Mouse (Mus musculus) liver, embryonic 15.5 days (tissue): Measurements from ENCODE around the gene Frs2. TPM values are rescaled to one million over a fixed set of nuclear protein-coding genes. Genes with fewer than 3 reads are reported as not detected.
A peak's percentile ranks its signal among the peaks of the same experiment; 100 is the strongest.
"Not testable (repeated sequence)": the region's sequence is repeated elsewhere in the genome, so short reads cannot be mapped to it uniquely, and the experiment has no call there.

Experiments
- ATAC-seq: fragments of 200-750 bp; cut with Nextera tagmentation; 2 replicates; pipeline ENCODE4 v1.8.0; 2017; ENCODE audit warnings: moderate number of reproducible peaks, mild to moderate bottlenecking, moderate library complexity; ENCODE audit not compliant: insufficient read depth
- H3K27ac ChIP-seq: fragments of 300-500 bp; sonication (generic); replicated peaks from 2 replicates; pipeline ENCODE4 v1.5.1; 2015; ENCODE audit warnings: mild to moderate bottlenecking, inconsistent platforms
- H3K27me3 ChIP-seq: fragments of 300-500 bp; sonication (generic); 2 replicates; pipeline ENCODE4 v1.6.1; 2015; ENCODE audit warnings: mild to moderate bottlenecking, inconsistent platforms
- H3K36me3 ChIP-seq: fragments of 300-500 bp; sonication (generic); replicated peaks from 2 replicates; pipeline ENCODE4 v1.6.1; 2015; ENCODE audit warnings: moderate library complexity, mild to moderate bottlenecking, inconsistent platforms
- H3K4me1 ChIP-seq: fragments of 300-500 bp; sonication (generic); replicated peaks from 2 replicates; pipeline ENCODE4 v1.6.1; 2015; ENCODE audit warnings: inconsistent platforms
- H3K4me2 ChIP-seq: fragments of 300-500 bp; sonication (generic); 2 replicates; pipeline ENCODE4 v1.6.1; 2015; ENCODE audit warnings: moderate library complexity, mild to moderate bottlenecking, inconsistent platforms
- H3K4me3 ChIP-seq: fragments of 300-500 bp; sonication (generic); replicated peaks from 2 replicates; pipeline ENCODE4 v1.5.1; 2015; ENCODE audit warnings: mild to moderate bottlenecking, inconsistent platforms
- H3K9ac ChIP-seq: fragments of 300-500 bp; sonication (generic); 2 replicates; pipeline ENCODE4 v1.6.1; 2015; ENCODE audit warnings: moderate library complexity, mild to moderate bottlenecking, inconsistent platforms
- H3K9me3 ChIP-seq: fragments of 300-500 bp; sonication (generic); replicated peaks from 2 replicates; pipeline ENCODE4 v1.6.1; 2016; ENCODE audit warnings: inconsistent platforms
- WGBS: fragments of 180-500 bp; shearing (Covaris S2); methylation state at CpG from one replicate; pipeline ENCODE4 v1.1.7; 2015; ENCODE audit warnings: mixed read lengths; ENCODE audit not compliant: insufficient replicate concordance; 5-methylcytosine and 5-hydroxymethylcytosine counted together
- polyA plus RNA-seq: library from polyadenylated mRNA; unstranded; fragments of >200 nt; fragmentation: Nextera tagmentation; extraction: Ambion mirVana; gene quantifications from 2 replicates; pipeline ENCODE4 v1.2.1, GENCODE M21; 2015

The Frs2 gene
- polyA plus RNA-seq, 1 experiment from 2014 or later: 6.9 TPM

GRCm38 (mm10) chr10:117072191-117072888, 76.0 kb downstream of the Frs2 start:
- H3K9ac ChIP-seq: no peak overlapping the region
- H3K4me2 ChIP-seq: peak overlapping the region; percentile 10; the same call in 1 of the 2 replicates
- H3K27ac ChIP-seq: no peak overlapping the region; the same call in 1 of the 2 replicates
- peak; percentile 13; the same call in 1 of the 2 replicates for ATAC-seq
- 86% methylated on average over 18 of the region's 18 CpGs for WGBS
- no peaks in the 10 kb centered on the region for H3K4me1 ChIP-seq
- peaks cover 74% of the 10 kb centered on the region for H3K36me3 ChIP-seq
- H3K4me3 ChIP-seq: no peak overlapping the region
- H3K9me3 ChIP-seq: no peaks in the 10 kb centered on the region
- H3K27me3 ChIP-seq: no peaks in the 10 kb centered on the region

GRCm38 (mm10) chr10:117069109-117069508, 79.2 kb downstream of the Frs2 start:
- H3K27ac ChIP-seq: no peak overlapping the region
- H3K9ac ChIP-seq: no peak overlapping the region
- no peaks in the 10 kb centered on the region for H3K27me3 ChIP-seq
- 83% methylated on average over 3 of the region's 3 CpGs for WGBS
- peaks cover 2% of the 10 kb centered on the region for H3K4me1 ChIP-seq
- H3K4me2 ChIP-seq: no peak overlapping the region
- H3K9me3 ChIP-seq: no peaks in the 10 kb centered on the region
- no peak for ATAC-seq
- no peak overlapping the region for H3K4me3 ChIP-seq
- peaks cover 45% of the 10 kb centered on the region for H3K36me3 ChIP-seq

GRCm38 (mm10) chr10:117064076-117064475, 84.3 kb downstream of the Frs2 start:
- Histone ChIP-seq H3K9ac (no peak overlapping the region), H3K27me3 (no peaks in the 10 kb centered on the region), H3K4me1 (peaks cover 23% of the 10 kb centered on the region), H3K4me3 (peak overlapping the region; percentile 85), H3K4me2 (peak overlapping the region; percentile 71), H3K27ac (0 out of 2 replicates have a peak overlapping the region, but pooled peaks have one; percentile 20), H3K9me3 (no peaks in the 10 kb centered on the region), H3K36me3 (peaks cover 33% of the 10 kb centered on the region)
- no peak for ATAC-seq
- WGBS: 6% methylated on average over 7 of the region's 7 CpGs

DNA sequence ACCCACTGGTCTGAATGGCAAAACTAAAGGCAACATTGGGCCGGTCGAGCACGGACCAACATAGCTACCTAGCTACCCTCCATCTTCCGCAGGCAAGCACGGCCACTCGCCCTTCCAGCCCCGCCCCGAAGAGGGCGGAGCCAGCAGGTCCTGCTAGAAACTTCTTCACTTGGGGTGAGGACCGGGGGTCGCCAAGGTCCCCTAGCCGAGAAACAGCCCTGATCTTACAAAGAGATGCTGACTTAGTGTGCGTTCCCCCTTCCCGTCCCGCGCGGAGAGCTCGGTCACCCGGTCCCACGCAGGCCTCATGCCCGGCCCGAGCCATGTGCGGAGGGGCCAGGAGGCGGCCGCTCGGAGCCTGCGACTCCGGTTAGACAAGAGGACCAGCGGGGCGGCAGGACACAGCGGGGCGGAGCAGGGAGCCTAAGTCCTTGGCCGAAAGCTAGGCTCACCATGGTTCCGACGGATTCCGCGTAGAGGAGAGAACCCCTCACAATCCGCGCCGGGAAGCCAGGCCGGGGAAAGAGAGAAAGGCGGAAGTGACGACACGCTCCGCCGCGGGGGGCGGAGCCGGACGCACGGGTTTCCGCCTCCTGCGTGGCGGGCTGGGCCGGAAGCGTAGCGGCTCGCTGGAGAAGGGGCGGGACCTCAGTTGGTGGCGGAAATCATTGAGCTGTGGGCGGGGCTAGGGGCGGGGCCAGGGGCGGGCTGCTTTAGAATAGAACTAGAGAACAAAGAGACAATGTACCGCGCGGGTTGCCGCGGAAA, 84.9 kb downstream of the Frs2 start, which contains the start of gene Cct2:
Cct2 (minus strand) TSS at position 561 of the 768 bp plus-strand sequence.
- Histone ChIP-seq H3K4me3 (peak within 1 kb of the TSS; percentile 85), H3K9me3 (no peaks in the 10 kb centered on the region), H3K36me3 (peaks cover 38% of the 10 kb centered on the region), H3K9ac (peak within 1 kb of the TSS; percentile 74), H3K4me1 (peaks cover 25% of the 10 kb centered on the region), H3K4me2 (peak within 1 kb of the TSS; percentile 71), H3K27me3 (no peaks in the 10 kb centered on the region), H3K27ac (peak within 1 kb of the TSS; percentile 83)
- ATAC-seq: peak; percentile 91
- under 1% methylated on average over 68 of the region's 68 CpGs for WGBS

DNA sequence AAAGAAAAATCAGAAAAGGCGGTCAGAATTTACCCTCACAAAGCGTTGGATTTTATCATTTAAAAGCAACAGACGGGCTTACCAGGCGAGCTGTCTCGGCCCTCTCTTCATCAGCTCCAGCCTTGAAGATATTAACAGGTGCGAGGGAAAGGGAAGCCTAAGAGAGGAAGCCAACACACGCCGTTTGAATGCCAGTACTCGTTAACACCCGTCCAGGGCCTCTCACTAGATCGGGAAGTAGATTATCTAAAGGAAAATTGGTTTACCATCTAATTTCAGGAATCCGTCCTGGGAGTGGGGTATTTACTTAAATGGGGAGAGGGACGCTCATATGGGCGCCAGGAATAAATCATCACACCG, 85.5 kb downstream of the Frs2 start:
- Histone ChIP-seq H3K27ac (peak overlapping the region; percentile 83), H3K4me1 (peaks cover 25% of the 10 kb centered on the region), H3K36me3 (peaks cover 43% of the 10 kb centered on the region), H3K9ac (peak overlapping the region; percentile 74), H3K9me3 (no peaks in the 10 kb centered on the region), H3K4me3 (peak overlapping the region; percentile 85), H3K4me2 (peak overlapping the region; percentile 71), H3K27me3 (no peaks in the 10 kb centered on the region)
- 2% methylated on average over 15 of the region's 15 CpGs for WGBS
- ATAC-seq: peak; percentile 29

- peaks cover 10% of the 10 kb centered on the region; the same call in 1 of the 2 replicates for H3K4me1 ChIP-seq
- WGBS: 83% methylated on average over 4 of the region's 4 CpGs
- no peak overlapping the region for H3K27ac ChIP-seq
- peaks cover 100% of the 10 kb centered on the region for H3K36me3 ChIP-seq
- H3K9ac ChIP-seq: no peak overlapping the region
- H3K4me2 ChIP-seq: no peak overlapping the region
- no peaks in the 10 kb centered on the region for H3K27me3 ChIP-seq
- ATAC-seq: no peak
- no peak overlapping the region for H3K4me3 ChIP-seq
- no peaks in the 10 kb centered on the region for H3K9me3 ChIP-seq
Observed at GRCm38 (mm10) chr10:117055668-117056067, 92.7 kb downstream of the Frs2 start.

DNA sequence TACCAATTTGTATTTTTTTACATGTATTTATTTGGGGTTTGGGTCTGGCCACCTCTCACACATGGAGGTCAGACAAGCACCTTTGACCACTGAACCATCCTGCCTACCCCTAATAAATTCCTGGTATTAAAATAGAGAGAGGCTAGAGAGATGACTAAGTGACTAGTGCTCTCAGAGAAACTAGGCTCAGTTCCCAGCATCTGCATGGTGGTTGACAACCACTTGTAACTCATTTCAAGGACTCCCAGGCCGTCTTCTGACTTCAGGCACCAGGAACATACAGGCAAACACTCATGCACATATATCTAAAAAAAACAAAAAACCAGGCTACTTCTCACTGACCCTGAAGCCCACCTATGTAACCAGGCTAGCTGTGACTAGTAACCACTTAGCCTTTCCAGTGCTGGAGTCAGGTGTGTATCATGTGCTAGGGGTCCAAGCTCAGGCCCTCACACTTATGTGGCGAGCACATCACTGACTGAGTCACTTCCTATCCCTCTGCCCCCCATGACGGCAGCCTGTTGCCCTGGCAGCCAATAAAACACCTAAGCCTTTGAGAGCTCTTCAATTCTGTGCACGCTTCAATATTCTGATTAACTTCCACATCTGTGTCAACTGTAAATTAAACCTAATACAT, 98.3 kb downstream of the Frs2 start:
- H3K36me3 ChIP-seq: peaks cover 64% of the 10 kb centered on the region

GRCm38 (mm10) chr10:117049253-117049652, 99.1 kb downstream of the Frs2 start:
- ATAC-seq: no peak
- Histone ChIP-seq H3K9ac (no peak overlapping the region), H3K27ac (no peak overlapping the region), H3K4me3 (no peak overlapping the region), H3K4me2 (no peak overlapping the region), H3K4me1 (peaks cover 4% of the 10 kb centered on the region; the same call in 1 of the 2 replicates), H3K27me3 (peaks cover 14% of the 10 kb centered on the region), H3K9me3 (no peaks in the 10 kb centered on the region), H3K36me3 (peaks cover 56% of the 10 kb centered on the region)
- WGBS: 64% methylated on average over 4 of the region's 4 CpGs

More for the DNA sequence above, 98.3 kb downstream of the Frs2 start:
- ATAC-seq: no peak
- Histone ChIP-seq H3K9me3 (no peaks in the 10 kb centered on the region), H3K27ac (no peak overlapping the region), H3K4me2 (no peak overlapping the region), H3K27me3 (peaks cover 14% of the 10 kb centered on the region), H3K4me3 (no peak overlapping the region), H3K9ac (no peak overlapping the region), H3K4me1 (0 out of 2 replicates have a peak, but pooled peaks cover 3% of the 10 kb centered on the region)
- 69% methylated on average over 4 of the region's 4 CpGs for WGBS

GRCm38 (mm10) chr10:117045175-117046056, 102.9 kb downstream of the Frs2 start, which contains the start of gene Lrrc10:
Gene Lrrc10 (plus strand): TSS chr10:117045341.
- Histone ChIP-seq H3K4me2 (peak within 1 kb of the TSS; percentile 19; the same call in 1 of the 2 replicates), H3K36me3 (peaks cover 17% of the 10 kb centered on the region), H3K4me3 (no peak within 1 kb of the TSS), H3K27ac (no peak within 1 kb of the TSS), H3K4me1 (peaks cover 7% of the 10 kb centered on the region), H3K27me3 (peaks cover 14% of the 10 kb centered on the region), H3K9ac (no peak within 1 kb of the TSS), H3K9me3 (no peaks in the 10 kb centered on the region)
- ATAC-seq: no peak
- WGBS: 49% methylated on average over 40 of the region's 40 CpGs

DNA sequence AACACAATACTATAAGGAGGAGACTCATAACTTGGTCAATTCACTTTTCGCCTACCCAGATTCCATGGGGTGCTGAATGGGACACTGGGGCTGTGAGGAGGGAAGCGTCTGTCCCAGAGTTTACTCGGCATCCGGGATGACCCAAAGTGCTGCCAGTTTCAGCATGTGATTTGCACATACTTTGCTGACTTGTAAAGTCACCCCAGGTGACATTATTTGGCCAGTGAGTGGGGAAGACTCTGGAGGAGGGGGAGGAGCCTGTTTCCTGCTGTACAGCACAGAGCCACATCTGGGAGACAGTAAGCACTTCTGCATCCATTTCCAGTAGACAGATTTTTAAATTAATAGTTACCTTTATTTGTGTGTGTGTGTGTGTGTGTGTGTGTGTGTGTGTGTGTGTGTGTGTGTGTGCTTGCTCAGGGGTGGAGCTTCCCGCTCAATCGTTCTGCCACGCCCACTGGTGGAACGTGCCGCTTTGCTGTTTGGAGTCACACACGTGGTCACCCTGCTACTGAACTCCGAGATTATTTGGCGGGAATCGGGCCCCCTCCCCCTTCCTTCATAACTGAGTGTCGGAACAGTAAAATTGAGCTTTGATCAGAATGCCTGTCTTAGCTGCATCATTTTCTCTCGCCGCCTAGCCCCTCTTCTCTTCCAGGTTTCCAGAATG, 104.7 kb downstream of the Frs2 start:
- H3K27ac ChIP-seq, H3K36me3 ChIP-seq, H3K4me3 ChIP-seq, H3K9ac ChIP-seq, H3K9me3 ChIP-seq, H3K4me1 ChIP-seq: not testable (repeated sequence)
- 0 out of 2 replicates have a peak, but pooled peaks have one; percentile 33 for ATAC-seq
- WGBS: 38% methylated on average over 16 of the region's 16 CpGs
- H3K4me2 ChIP-seq: peak overlapping the region; percentile 19
- peaks cover 14% of the 10 kb centered on the region for H3K27me3 ChIP-seq
